Mouse (Mus musculus) cortical plate, adult 2 months (tissue): Measurements from ENCODE around the gene Scarf1.

Experiments used
- CTCF ChIP-seq: fragments of 200-500 bp; IDR thresholded peaks from 2 replicates; pipeline ENCODE4 v1.5.1; 2011; ENCODE audit warnings: mild to moderate bottlenecking, control low read depth, low read length; ENCODE audit not compliant: insufficient read depth; ENCODE audit errors: extremely low read depth
- POLR2A ChIP-seq: fragments of 200-500 bp; IDR thresholded peaks from 2 replicates; pipeline ENCODE4 v1.6.1; 2011; ENCODE audit warnings: mild to moderate bottlenecking, low read length, control low read depth; ENCODE audit not compliant: insufficient read depth; ENCODE audit errors: extremely low read depth

DNA sequence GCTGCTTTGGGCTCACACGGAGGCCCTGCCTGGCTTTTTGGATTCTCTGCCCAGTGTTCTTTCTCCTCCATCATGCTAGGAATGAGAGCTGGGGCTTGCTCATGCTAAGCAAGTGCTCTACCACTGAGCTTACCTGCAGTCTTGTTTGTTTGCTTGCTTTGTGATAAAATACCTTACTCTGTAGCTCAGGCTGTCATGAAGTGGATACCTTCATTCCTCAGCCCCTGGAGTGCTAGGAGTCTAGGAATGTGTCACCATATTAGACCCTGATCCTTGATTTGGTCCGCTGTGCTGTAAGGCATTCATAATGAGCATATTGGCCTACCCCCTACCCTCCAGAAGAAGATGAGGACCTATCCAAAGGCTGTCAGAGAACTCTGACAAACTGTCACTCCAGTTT lies 9.5 kb downstream of the Scarf1 start:
- no peak for TF ChIP-seq CTCF
- TF ChIP-seq POLR2A, result no peak
